Mouse (Mus musculus) heart, postnatal 0 days (tissue): ENCODE results near the gene B230118H07Rik.

Experiments used
- CTCF ChIP-seq: IDR thresholded peaks from 2 replicates; pipeline ENCODE4 v1.5.1; 2016; ENCODE audit warnings: antibody characterized with exemption, control low read depth, low read depth
- EP300 ChIP-seq: IDR thresholded peaks from 2 replicates; pipeline ENCODE4 v1.6.1; 2016; ENCODE audit warnings: antibody characterized with exemption, low read depth

DNA sequence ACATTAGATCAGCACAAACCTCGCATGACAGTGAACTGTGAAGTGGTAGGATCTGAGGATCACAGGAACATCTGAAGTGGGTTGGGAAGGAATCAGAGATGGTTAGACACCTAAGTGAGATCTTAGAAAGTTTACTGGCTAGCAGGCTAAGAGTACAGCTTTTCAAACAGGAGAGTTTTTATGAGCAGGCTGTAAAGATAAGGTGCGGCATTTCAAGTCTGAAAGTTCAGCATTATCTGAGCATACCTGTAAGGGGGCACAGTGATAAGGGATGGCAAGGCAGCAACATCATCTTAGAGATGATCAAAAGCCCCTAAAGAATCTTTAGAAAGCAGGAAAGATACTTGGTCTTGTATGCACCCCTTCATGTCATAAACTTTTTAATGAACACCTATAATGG lies 81.8 kb downstream of the B230118H07Rik start:
- TF ChIP-seq CTCF = no peak
- TF ChIP-seq EP300 = no peak
